Mouse (Mus musculus) hindbrain, embryonic 16.5 days (tissue): ENCODE data around the gene Cmtm5. TPM values are rescaled to one million over a fixed set of nuclear protein-coding genes. Genes with fewer than 3 reads are reported as not detected.

Experiments used
- ATAC-seq: fragments of 200-750 bp; cut with Nextera tagmentation; 2 replicates; pipeline ENCODE4 v1.8.0; 2017; ENCODE audit warnings: moderate TSS enrichment, moderate library complexity
- H3K27ac ChIP-seq: fragments of 300-500 bp; sonication (generic); 2 replicates; pipeline ENCODE4 v1.5.1; 2014; ENCODE audit warnings: low read depth, mild to moderate bottlenecking, control low read depth, low read length, moderate library complexity
- H3K27me3 ChIP-seq: fragments of 300-500 bp; sonication (generic); replicated peaks from 2 replicates; pipeline ENCODE4 v1.6.1; 2014; ENCODE audit warnings: low read length; ENCODE audit not compliant: control insufficient read depth, insufficient read depth
- H3K36me3 ChIP-seq: fragments of 300-500 bp; sonication (generic); 2 replicates; pipeline ENCODE4 v1.6.1; 2014; ENCODE audit warnings: mild to moderate bottlenecking, low read length, moderate library complexity, mixed read lengths; ENCODE audit not compliant: control insufficient read depth, insufficient read depth
- H3K4me1 ChIP-seq: fragments of 300-500 bp; sonication (generic); 2 replicates; pipeline ENCODE4 v1.6.1; 2014; ENCODE audit warnings: low read depth, low read length; ENCODE audit not compliant: control insufficient read depth, insufficient read depth
- H3K4me2 ChIP-seq: fragments of 300-500 bp; sonication (generic); 2 replicates; pipeline ENCODE4 v1.6.1; 2014; ENCODE audit warnings: mild to moderate bottlenecking, low read length, control low read depth, moderate library complexity
- H3K4me3 ChIP-seq: fragments of 300-500 bp; sonication (generic); 2 replicates; pipeline ENCODE4 v1.5.1; 2014; ENCODE audit warnings: mild to moderate bottlenecking, low read length, control low read depth, moderate library complexity
- H3K9ac ChIP-seq: fragments of 300-500 bp; sonication (generic); 2 replicates; pipeline ENCODE4 v1.6.1; 2014; ENCODE audit warnings: low read depth, mild to moderate bottlenecking, control low read depth, low read length, moderate library complexity
- H3K9me3 ChIP-seq: fragments of 300-500 bp; sonication (generic); 2 replicates; pipeline ENCODE4 v1.6.1; 2014; ENCODE audit warnings: mild to moderate bottlenecking, low read length, moderate library complexity; ENCODE audit not compliant: control insufficient read depth
- whole genome bisulfite sequencing: fragments of 180-500 bp; shearing (Covaris S2); extraction: QIAGEN DNeasy Blood & Tissue Kit; methylation state at CpG from one replicate; pipeline ENCODE4 v1.1.7; 2014; 5-methylcytosine and 5-hydroxymethylcytosine counted together
- polyA plus RNA-seq: library from polyadenylated mRNA; unstranded; fragments of >200 nt; fragmentation: Nextera tagmentation; extraction: Ambion mirVana; gene quantifications from 2 replicates; pipeline ENCODE4 v1.2.1, GENCODE M21; 2015

Cmtm5 gene
- polyA plus RNA-seq, 1 experiment from 2014 or later = 28.5 TPM

- H3K9ac ChIP-seq = peak overlapping the region; percentile 99
- H3K27ac ChIP-seq = peak overlapping the region; percentile 95
- H3K4me1 ChIP-seq = peaks cover 25% of the 10 kb centered on the region
- no peaks in the 10 kb centered on the region for H3K27me3 ChIP-seq
- ATAC-seq = peak; percentile 60
- peaks cover 33% of the 10 kb centered on the region for H3K36me3 ChIP-seq
- peak overlapping the region; percentile 88 for H3K4me2 ChIP-seq
- H3K9me3 ChIP-seq = no peaks in the 10 kb centered on the region
- WGBS = 4% methylated on average over 58 of the region's 69 CpGs
- peak overlapping the region; percentile 94 for H3K4me3 ChIP-seq
Measured at GRCm38 (mm10) chr14:54912109-54912850, 23.8 kb upstream of the Cmtm5 start.

- Histone ChIP-seq H3K9me3 (no peaks in the 10 kb centered on the region), H3K27me3 (no peaks in the 10 kb centered on the region), H3K4me1 (peaks cover 25% of the 10 kb centered on the region), H3K4me2 (peak within 1 kb of the TSS; percentile 88), H3K36me3 (peaks cover 26% of the 10 kb centered on the region), H3K4me3 (peak within 1 kb of the TSS; percentile 94), H3K27ac (peak within 1 kb of the TSS; percentile 95), H3K9ac (peak within 1 kb of the TSS; percentile 99)
- WGBS = 0% methylated on average over 28 of the region's 28 CpGs
- peak; percentile 97 for ATAC-seq
Measured at GRCm38 (mm10) chr14:54912886-54913285, 23.2 kb upstream of the Cmtm5 start, which contains the start of gene Slc22a17. TSS of gene Slc22a17 (minus strand) at chr14:54913132.

GRCm38 (mm10) chr14:54913343-54913742, 22.7 kb upstream of the Cmtm5 start:
- Histone ChIP-seq H3K27me3 (no peaks in the 10 kb centered on the region), H3K4me2 (peak overlapping the region; percentile 88), H3K9ac (peak overlapping the region; percentile 99), H3K9me3 (no peaks in the 10 kb centered on the region), H3K4me3 (peak overlapping the region; percentile 94), H3K27ac (peak overlapping the region; percentile 95), H3K4me1 (peaks cover 25% of the 10 kb centered on the region), H3K36me3 (peaks cover 22% of the 10 kb centered on the region)
- ATAC-seq = peak; percentile 45
- WGBS = 13% methylated on average over 10 of the region's 10 CpGs

- 91% methylated on average over 16 of the region's 16 CpGs for WGBS
- Histone ChIP-seq H3K4me3 (no peak overlapping the region), H3K36me3 (peaks cover 13% of the 10 kb centered on the region), H3K27me3 (no peaks in the 10 kb centered on the region), H3K4me1 (no peaks in the 10 kb centered on the region; the same call in none of the 2 replicates), H3K9me3 (peaks cover 13% of the 10 kb centered on the region), H3K27ac (no peak overlapping the region), H3K4me2 (no peak overlapping the region), H3K9ac (no peak overlapping the region)
- ATAC-seq = no peak
Measured at GRCm38 (mm10) chr14:54920076-54920685, 15.9 kb upstream of the Cmtm5 start.

- 19% methylated on average over 7 of the region's 7 CpGs for WGBS
- H3K27ac ChIP-seq = peak overlapping the region; percentile 92
- H3K9ac ChIP-seq = peak overlapping the region; percentile 78
- H3K4me3 ChIP-seq = peak overlapping the region; percentile 48
- peaks cover 7% of the 10 kb centered on the region for H3K36me3 ChIP-seq
- H3K27me3 ChIP-seq = no peaks in the 10 kb centered on the region
- H3K4me2 ChIP-seq = peak overlapping the region; percentile 96
- peaks cover 14% of the 10 kb centered on the region for H3K4me1 ChIP-seq
- H3K9me3 ChIP-seq = peaks cover 13% of the 10 kb centered on the region
- ATAC-seq = peak; percentile 53
Measured at GRCm38 (mm10) chr14:54924641-54925348, 11.3 kb upstream of the Cmtm5 start.

- H3K9me3 ChIP-seq = peaks cover 12% of the 10 kb centered on the region
- peaks cover 5% of the 10 kb centered on the region for H3K36me3 ChIP-seq
- peak within 1 kb of the TSS; percentile 96 for H3K4me2 ChIP-seq
- WGBS = 2% methylated on average over 52 of the region's 57 CpGs
- H3K27me3 ChIP-seq = no peaks in the 10 kb centered on the region
- H3K9ac ChIP-seq = peak within 1 kb of the TSS; percentile 78
- peak within 1 kb of the TSS; percentile 92 for H3K27ac ChIP-seq
- ATAC-seq = peak; percentile 73
- H3K4me1 ChIP-seq = peaks cover 19% of the 10 kb centered on the region
- H3K4me3 ChIP-seq = peak within 1 kb of the TSS; percentile 48
Measured at GRCm38 (mm10) chr14:54925349-54926342, 10.4 kb upstream of the Cmtm5 start, which contains the start of gene Efs. TSS of gene Efs (minus strand) at chr14:54926126.

- Histone ChIP-seq H3K4me2 (peak overlapping the region; percentile 96), H3K4me1 (peaks cover 19% of the 10 kb centered on the region), H3K4me3 (peak overlapping the region; percentile 48), H3K27me3 (no peaks in the 10 kb centered on the region), H3K36me3 (no peaks in the 10 kb centered on the region), H3K9me3 (peaks cover 3% of the 10 kb centered on the region), H3K9ac (peak overlapping the region; percentile 78), H3K27ac (peak overlapping the region; percentile 92)
- WGBS = 0% methylated on average over 51 of the region's 58 CpGs
- peak; percentile 56 for ATAC-seq
Measured at GRCm38 (mm10) chr14:54926401-54927158, 9.5 kb upstream of the Cmtm5 start.

- peaks cover 19% of the 10 kb centered on the region for H3K4me1 ChIP-seq
- WGBS = 21% methylated on average over 7 of the region's 7 CpGs
- no peak for ATAC-seq
- H3K27ac ChIP-seq = peak overlapping the region; percentile 92
- peak overlapping the region; percentile 78 for H3K9ac ChIP-seq
- no peaks in the 10 kb centered on the region for H3K36me3 ChIP-seq
- no peaks in the 10 kb centered on the region for H3K27me3 ChIP-seq
- no peaks in the 10 kb centered on the region for H3K9me3 ChIP-seq
- peak overlapping the region; percentile 96 for H3K4me2 ChIP-seq
- H3K4me3 ChIP-seq = peak overlapping the region; percentile 48
Measured at GRCm38 (mm10) chr14:54927296-54927695, 8.8 kb upstream of the Cmtm5 start.
